Mouse (Mus musculus) 3T3-L1 (cell line): ENCODE results near the gene Prune2.
A peak's percentile ranks its signal among the peaks of the same experiment; 100 is the strongest.

Experiments used
- DNase-seq: peaks from one replicate; pipeline ENCODE4 v3.0.0-alpha.2; 2015; ENCODE audit warnings: low read depth, low spot score

Gene Prune2

DNA sequence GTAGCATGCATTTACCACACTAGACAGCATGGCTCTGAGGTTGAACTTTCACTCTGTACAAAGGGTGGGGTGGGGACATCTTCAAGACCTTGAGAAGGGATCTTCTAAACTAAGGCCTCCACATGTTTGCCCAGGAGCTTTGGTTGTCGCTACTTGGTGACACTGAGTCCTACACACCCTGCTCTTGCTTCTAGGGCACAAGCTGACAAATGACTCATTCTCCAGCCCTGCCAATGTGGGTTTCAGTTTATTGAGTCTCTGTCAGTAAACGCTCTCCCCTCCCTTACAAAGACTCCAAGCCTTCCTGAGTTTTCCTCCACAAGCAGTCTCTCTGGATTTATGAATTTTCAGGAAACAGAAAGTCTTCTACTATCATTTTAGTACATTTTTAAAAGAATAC lies 307.3 kb downstream of the Prune2 start:
- peak; percentile 78 for DNase-seq

DNA sequence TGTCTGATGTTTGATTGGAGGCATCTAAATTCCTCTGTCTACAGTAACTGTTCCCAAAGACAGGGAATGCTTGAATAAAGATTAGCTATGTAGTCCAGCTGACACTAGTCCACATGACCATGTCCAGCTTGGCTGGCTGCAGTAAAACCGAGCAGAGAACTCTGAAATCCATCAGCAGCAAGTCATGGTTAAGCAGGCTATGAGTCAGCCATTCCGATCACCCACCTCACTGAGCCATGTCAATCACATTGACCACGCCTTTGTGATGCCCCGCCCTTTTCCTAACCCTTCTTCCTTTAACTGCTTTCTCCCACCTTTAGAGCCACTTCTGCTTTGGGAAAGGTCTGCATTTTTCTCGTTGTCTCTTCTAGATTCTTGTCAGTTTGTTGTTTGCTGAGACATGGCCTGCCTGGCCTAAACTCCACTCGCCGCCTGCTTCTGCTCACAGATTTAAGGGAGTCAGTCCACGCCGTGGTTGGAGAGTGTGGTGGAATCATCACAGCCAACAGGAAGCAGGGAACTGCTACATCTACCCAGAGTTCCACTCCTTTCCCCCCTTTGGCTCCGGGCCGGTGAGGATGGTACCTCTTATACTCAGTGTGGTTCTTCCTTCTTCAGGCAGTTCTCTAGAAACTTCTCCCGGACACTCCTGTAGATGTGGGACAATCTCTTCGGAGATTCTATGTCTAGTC lies 307.9 kb downstream of the Prune2 start:
- peak; percentile 94 for DNase-seq

DNA sequence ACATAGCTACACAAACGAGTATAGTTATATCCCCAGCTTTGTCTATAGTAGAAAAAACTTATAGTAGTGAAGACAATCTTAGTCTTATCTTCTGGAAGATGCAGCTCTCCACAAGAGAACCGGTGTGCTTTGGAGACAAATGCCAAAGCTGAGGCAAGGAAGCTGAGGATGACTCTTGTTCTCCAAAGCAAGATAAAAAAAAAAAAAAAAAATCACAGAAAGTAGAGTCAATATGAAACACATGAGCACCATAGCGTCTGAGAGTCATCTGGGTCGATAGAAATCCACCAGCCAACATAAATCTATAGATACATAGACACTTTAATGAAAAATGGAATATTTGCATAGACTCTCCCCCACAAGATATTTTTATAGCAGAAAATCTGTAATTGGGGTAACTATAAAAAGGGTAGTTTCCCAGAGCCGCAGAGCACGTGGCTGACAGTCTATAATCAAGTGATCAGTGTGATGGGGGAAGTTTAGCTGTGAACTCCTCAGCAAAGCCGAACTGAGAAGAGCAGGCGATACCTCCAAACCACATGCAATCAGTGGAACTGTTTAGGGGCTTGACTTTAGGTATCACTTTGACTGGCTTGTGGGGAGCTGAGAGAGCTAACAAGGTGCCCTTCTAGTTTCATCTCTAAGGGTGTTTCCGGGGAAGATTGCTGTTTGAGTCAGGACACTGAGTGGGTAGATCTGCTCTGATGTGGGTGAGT lies 308.7 kb downstream of the Prune2 start:
- no peak for DNase-seq

DNA sequence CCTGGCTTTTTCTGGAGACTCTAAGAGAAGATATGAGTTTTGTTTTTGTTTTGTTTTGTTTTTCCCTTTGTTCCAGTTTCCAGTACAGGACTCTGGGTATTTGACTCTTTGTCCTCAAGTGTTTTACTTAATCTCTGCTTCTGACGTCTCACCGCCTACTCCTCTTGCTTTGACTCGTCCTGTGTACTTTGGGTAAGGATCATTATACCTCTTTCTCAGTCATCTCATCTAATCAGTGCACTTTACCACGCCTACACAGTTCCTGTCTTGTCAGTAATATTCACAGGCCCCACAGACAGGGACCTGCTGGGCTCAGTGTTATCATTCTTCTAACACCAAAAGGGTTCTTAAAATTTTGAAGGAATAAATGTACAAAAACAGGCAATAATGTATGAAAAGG lies 312.8 kb downstream of the Prune2 start:
- no peak for DNase-seq

DNA sequence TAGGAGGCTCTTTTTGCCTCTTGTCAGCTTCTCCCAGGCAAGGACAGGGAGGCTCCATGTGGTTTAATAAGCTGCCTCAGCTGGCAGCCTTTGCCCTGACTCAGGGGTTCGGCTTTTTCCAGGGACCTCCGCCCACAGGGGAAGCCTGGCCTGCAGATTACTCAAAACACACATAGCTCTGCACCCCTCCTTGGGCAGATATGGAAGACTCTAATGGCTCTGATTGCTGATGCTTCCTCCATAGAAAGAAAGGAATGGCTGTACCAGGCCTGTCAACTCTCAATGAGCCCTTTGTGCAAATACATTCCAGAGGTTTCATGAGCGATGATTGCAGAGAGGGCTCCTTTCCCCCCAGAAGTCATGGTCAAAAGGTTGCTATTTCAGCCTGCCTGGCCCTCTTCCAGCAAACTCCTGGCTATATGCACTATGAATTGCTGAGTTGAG lies 315.3 kb downstream of the Prune2 start:
- DNase-seq, result peak; percentile 87

DNA sequence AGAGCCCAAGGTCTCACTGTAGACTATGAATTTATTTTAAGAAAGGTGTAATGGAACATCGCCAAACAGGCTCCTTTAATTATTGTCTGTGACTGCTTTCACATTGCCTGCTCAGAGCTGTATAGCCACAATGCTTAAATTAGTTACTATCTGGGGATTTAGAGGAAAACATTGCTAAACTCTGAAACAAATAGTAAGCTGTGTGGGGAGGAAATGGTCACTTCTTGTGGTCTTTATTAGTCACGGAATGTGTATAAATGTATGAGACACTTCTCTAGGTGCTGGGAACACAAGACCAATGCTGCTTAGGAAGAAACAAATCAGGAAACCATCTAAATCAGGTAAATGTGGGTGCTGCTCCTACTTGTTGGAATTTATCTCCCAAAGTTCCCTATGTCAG lies 317.1 kb downstream of the Prune2 start:
- no peak for DNase-seq
